Mouse (Mus musculus): ENCODE measurements around the gene Mrpl24.

Gene Mrpl24

GRCm38 (mm10) chr3:87947811-87948199 lies 28.5 kb downstream of the Mrpl24 start:
- no peak for DNase-seq (ENCODE audit: low spot score)

- DNase-seq (ENCODE audit: low spot score), result no peak
These were observed 29.3 kb downstream of the Mrpl24 start, which contains the start of gene Crabp2 for GRCm38 (mm10) chr3:87948378-87949265. TSS of gene Crabp2 (plus strand) at chr3:87948666.

- DNase-seq (ENCODE audit: low spot score), result no peak
These were observed 30.1 kb downstream of the Mrpl24 start for GRCm38 (mm10) chr3:87949266-87949954.

- DNase-seq (ENCODE audit: low spot score), result no peak
These were observed 30.7 kb downstream of the Mrpl24 start for GRCm38 (mm10) chr3:87949955-87950515.

- DNase-seq (ENCODE audit: low spot score), result no peak
These were observed 32.6 kb downstream of the Mrpl24 start for GRCm38 (mm10) chr3:87951946-87952345.

- no peak for DNase-seq (ENCODE audit: low spot score)
These were observed 33.1 kb downstream of the Mrpl24 start for GRCm38 (mm10) chr3:87952440-87952839.

GRCm38 (mm10) chr3:87958056-87958455 lies 38.8 kb downstream of the Mrpl24 start:
- no peak for DNase-seq (ENCODE audit: low spot score)

GRCm38 (mm10) chr3:87958476-87958875 lies 39.2 kb downstream of the Mrpl24 start:
- no peak for DNase-seq (ENCODE audit: low spot score)

GRCm38 (mm10) chr3:87958967-87959366 lies 39.7 kb downstream of the Mrpl24 start:
- no peak for DNase-seq (ENCODE audit: low spot score)

- DNase-seq (ENCODE audit: low spot score), result no peak
These were observed 40.1 kb downstream of the Mrpl24 start for GRCm38 (mm10) chr3:87959371-87959770.

- no peak for DNase-seq (ENCODE audit: low spot score)
These were observed 40.9 kb downstream of the Mrpl24 start for GRCm38 (mm10) chr3:87960191-87960585.

GRCm38 (mm10) chr3:87960586-87961191 lies 41.4 kb downstream of the Mrpl24 start:
- peak; percentile 65 for DNase-seq (ENCODE audit: low spot score)

- peak; percentile 59 for DNase-seq (ENCODE audit: low spot score)
These were observed 51.1 kb downstream of the Mrpl24 start for GRCm38 (mm10) chr3:87970184-87970938.

GRCm38 (mm10) chr3:87970939-87971488 lies 51.7 kb downstream of the Mrpl24 start, which contains the start of gene Nes:
TSS of gene Nes (plus strand) at chr3:87971078.
- peak; percentile 20 for DNase-seq (ENCODE audit: low spot score)

GRCm38 (mm10) chr3:87971489-87972202 lies 52.3 kb downstream of the Mrpl24 start:
- DNase-seq (ENCODE audit: low spot score), result no peak

GRCm38 (mm10) chr3:87972203-87972664 lies 52.9 kb downstream of the Mrpl24 start:
- no peak for DNase-seq (ENCODE audit: low spot score)

GRCm38 (mm10) chr3:87972776-87973175 lies 53.5 kb downstream of the Mrpl24 start:
- no peak for DNase-seq (ENCODE audit: low spot score)

All from T-cell, adult 2 months (primary cell).